Mouse (Mus musculus) erythroblast, embryonic 14.5 days (primary cell): ENCODE data around the gene Synj2.

ENCODE experiments used
- GATA1 ChIP-seq: IDR thresholded peaks from 2 replicates; pipeline ENCODE4 v1.6.1; 2012; ENCODE audit warnings: low read length, inconsistent platforms, mixed read lengths
- TAL1 ChIP-seq: IDR thresholded peaks from 3 replicates; pipeline ENCODE4 v1.6.1; 2012; ENCODE audit warnings: low read length, inconsistent platforms, mixed read lengths

DNA sequence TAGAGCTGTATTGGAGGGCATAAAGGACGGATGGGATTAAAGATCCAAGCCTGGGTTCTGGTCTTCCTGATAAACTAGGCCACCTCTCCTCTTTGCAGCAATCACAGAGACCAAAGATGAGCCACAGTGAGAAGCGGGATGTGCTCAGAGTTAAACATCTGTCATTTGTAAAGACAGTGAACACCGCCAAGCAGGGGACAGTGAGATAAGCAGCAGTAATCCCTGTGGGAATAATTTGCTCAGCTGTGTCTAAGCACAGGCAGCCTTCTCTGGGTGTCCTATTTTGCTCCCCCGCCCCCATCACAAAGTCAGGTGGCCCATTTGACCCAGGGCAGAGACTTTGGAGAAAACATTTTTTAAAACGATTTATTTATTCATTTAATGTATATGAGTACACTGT is 25.6 kb downstream of the Synj2 start:
- TF ChIP-seq GATA1 (no peak), TAL1 (no peak)
